Mouse (Mus musculus) neural tube, embryonic 12.5 days (tissue): ENCODE data around the gene Ttll10. TPM values are rescaled to one million over a fixed set of nuclear protein-coding genes. Genes with fewer than 3 reads are reported as not detected.

Experiments used
- ATAC-seq: fragments of 200-750 bp; cut with Nextera tagmentation; 2 replicates; pipeline ENCODE4 v1.8.0; 2017; ENCODE audit warnings: low read depth, mild to moderate bottlenecking, moderate TSS enrichment, moderate library complexity; ENCODE audit not compliant: low FRiP score
- H3K27ac ChIP-seq: fragments of 300-500 bp; sonication (generic); 2 replicates; pipeline ENCODE4 v1.5.1; 2016
- H3K27me3 ChIP-seq: fragments of 300-500 bp; sonication (generic); replicated peaks from 2 replicates; pipeline ENCODE4 v1.6.1; 2016; ENCODE audit warnings: mild to moderate bottlenecking
- H3K36me3 ChIP-seq: fragments of 300-500 bp; sonication (generic); 2 replicates; pipeline ENCODE4 v1.6.1; 2016; ENCODE audit warnings: mild to moderate bottlenecking
- H3K4me1 ChIP-seq: fragments of 300-500 bp; sonication (generic); 2 replicates; pipeline ENCODE4 v1.6.1; 2016
- H3K4me2 ChIP-seq: fragments of 300-500 bp; sonication (generic); replicated peaks from 2 replicates; pipeline ENCODE4 v1.6.1; 2016; ENCODE audit warnings: mild to moderate bottlenecking
- H3K4me3 ChIP-seq: fragments of 300-500 bp; sonication (generic); 2 replicates; pipeline ENCODE4 v1.5.1; 2016
- H3K9ac ChIP-seq: fragments of 300-500 bp; sonication (generic); 2 replicates; pipeline ENCODE4 v1.6.1; 2016; ENCODE audit warnings: mild to moderate bottlenecking
- H3K9me3 ChIP-seq: fragments of 300-500 bp; sonication (generic); 2 replicates; pipeline ENCODE4 v1.6.1; 2016; ENCODE audit warnings: mild to moderate bottlenecking
- WGBS: fragments of 180-500 bp; shearing (Covaris S2); methylation state at CpG from one replicate; pipeline ENCODE4 v1.1.7; 2016; 5-methylcytosine and 5-hydroxymethylcytosine counted together
- polyA plus RNA-seq: library from polyadenylated mRNA; unstranded; fragments of >200 nt; fragmentation: Nextera tagmentation; extraction: Ambion mirVana; gene quantifications from 2 replicates; pipeline ENCODE4 v1.2.1, GENCODE M21; 2016

Gene Ttll10
- polyA plus RNA-seq, 1 experiment from 2014 or later: 0.20 TPM

DNA sequence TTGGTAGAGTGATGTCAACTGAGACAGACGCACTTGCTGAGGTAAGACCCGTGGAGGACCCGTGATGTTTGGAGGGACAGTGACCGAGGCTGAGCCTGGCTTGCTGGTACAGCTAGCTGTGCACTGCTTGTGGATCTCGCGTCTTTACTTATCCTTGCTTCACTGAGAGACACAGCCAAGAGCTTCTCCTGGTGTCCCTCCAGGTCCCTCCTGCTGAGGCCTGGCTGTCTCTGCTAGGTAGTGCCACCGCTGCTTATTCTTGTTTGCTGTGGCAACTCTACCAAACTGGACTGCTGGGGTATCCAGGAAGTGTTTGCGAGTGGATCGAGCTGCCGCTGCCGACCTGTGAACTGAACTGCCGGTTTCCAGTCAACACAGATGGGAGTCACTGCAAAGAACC, 39.4 kb downstream of the Ttll10 start:
- ATAC-seq: no peak
- no peak overlapping the region for H3K9ac ChIP-seq
- no peaks in the 10 kb centered on the region for H3K27me3 ChIP-seq
- H3K4me2 ChIP-seq: no peak overlapping the region
- no peaks in the 10 kb centered on the region for H3K9me3 ChIP-seq
- H3K4me1 ChIP-seq: no peaks in the 10 kb centered on the region
- peaks cover 11% of the 10 kb centered on the region for H3K36me3 ChIP-seq
- no peak overlapping the region for H3K27ac ChIP-seq
- 92% methylated on average over 12 of the region's 12 CpGs for whole genome bisulfite sequencing
- H3K4me3 ChIP-seq: no peak overlapping the region

DNA sequence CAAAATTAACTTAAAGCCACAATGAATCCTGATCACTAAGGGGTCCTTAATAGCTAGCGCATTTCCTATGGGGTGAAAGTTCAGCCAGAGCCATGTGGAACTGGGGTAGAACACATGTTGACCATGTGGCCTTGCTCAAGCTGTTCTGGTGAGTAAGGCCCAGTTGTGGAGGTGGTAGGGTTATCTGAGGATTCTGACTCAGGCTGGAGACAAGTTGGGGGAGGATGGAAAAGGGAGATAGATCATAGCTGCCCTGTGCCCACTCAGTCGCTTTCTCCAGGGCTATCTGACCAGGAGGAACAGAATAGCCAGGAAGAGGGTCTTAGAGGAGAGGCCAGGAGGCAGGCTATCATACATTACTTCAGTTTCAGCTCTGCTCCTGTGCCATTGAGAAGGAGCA, 44.8 kb downstream of the Ttll10 start:
- H3K9ac ChIP-seq: no peak overlapping the region
- H3K4me3 ChIP-seq: no peak overlapping the region
- no peak overlapping the region for H3K27ac ChIP-seq
- no peaks in the 10 kb centered on the region for H3K27me3 ChIP-seq
- H3K4me1 ChIP-seq: no peaks in the 10 kb centered on the region
- no peak for ATAC-seq
- H3K9me3 ChIP-seq: no peaks in the 10 kb centered on the region
- H3K36me3 ChIP-seq: peaks cover 52% of the 10 kb centered on the region
- 90% methylated on average over 2 of the region's 2 CpGs for WGBS
- H3K4me2 ChIP-seq: no peak overlapping the region

DNA sequence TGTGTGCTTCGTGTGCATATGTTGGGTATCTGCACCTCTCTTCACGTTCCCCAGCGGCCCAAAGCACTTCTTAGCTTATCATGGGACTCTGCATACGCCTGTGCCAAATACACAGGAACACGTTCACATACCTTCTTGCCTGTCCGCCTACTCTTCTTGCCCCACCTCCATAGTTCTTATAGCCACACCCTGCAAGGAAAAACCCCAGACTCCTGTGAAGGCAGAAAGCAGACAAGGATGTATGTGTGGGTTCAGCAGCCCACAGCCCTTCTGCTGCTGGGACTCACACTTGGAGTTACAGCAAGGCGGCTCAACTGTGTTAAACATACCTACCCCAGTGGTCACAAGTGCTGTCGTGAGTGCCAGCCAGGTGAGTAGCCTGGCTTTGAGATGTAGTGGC, 45.6 kb downstream of the Ttll10 start, which contains the start of gene Tnfrsf4:
TSS of gene Tnfrsf4 (plus strand) at position 207 of the 400 bp plus-strand sequence.
- Histone ChIP-seq H3K4me2 (no peak within 1 kb of the TSS), H3K27me3 (no peaks in the 10 kb centered on the region), H3K4me1 (no peaks in the 10 kb centered on the region), H3K27ac (no peak within 1 kb of the TSS), H3K36me3 (peaks cover 60% of the 10 kb centered on the region), H3K9me3 (no peaks in the 10 kb centered on the region), H3K4me3 (no peak within 1 kb of the TSS), H3K9ac (no peak within 1 kb of the TSS)
- WGBS: 90% methylated on average over 8 of the region's 8 CpGs
- no peak for ATAC-seq

DNA sequence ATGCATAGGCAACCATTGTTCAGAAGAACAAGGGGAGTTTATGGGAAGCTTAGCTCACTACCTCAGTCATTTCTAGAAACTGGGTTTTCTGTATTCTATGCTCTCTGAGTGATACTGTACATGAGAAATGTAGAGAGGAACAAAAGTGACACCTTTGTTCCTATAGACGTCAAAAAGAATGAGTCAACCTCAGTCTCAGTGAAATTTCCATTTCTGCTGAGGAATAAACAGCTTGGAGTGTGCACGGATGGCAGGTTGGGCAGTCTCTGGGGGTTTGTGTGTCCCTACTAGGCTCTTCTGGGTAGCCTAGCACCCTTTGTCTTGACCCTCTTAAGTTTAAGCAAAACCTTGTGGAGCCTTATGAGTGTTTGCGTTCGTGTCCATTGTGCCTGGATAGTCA, 50.8 kb downstream of the Ttll10 start:
- Histone ChIP-seq H3K9me3 (no peaks in the 10 kb centered on the region), H3K27me3 (no peaks in the 10 kb centered on the region), H3K4me1 (no peaks in the 10 kb centered on the region), H3K9ac (no peak overlapping the region), H3K36me3 (peaks cover 92% of the 10 kb centered on the region), H3K4me2 (no peak overlapping the region), H3K4me3 (no peak overlapping the region), H3K27ac (no peak overlapping the region)
- 94% methylated on average over 4 of the region's 4 CpGs for whole genome bisulfite sequencing
- no peak for ATAC-seq

DNA sequence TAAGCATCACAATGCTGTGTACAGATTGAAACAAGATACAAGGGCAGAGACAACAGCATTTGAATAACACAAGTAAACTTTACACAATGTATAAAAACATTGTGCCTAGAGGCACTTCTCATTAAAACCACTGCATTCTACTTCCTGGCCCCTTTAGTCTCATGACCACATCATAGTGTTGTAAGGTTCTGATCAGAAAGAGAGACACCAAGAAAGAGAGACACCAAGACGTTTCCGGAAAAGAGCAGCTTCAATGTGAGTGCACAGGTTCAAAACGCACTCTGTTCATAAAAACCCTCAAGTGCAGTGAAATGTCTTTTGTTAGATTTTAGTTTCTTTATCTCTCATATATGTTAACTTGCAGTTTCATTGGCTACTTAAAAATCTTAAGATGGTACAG, 55.1 kb downstream of the Ttll10 start:
- WGBS: 97% methylated on average over 3 of the region's 3 CpGs
- Histone ChIP-seq H3K4me2 (no peak overlapping the region), H3K4me3 (no peak overlapping the region), H3K9me3 (no peaks in the 10 kb centered on the region), H3K27me3 (no peaks in the 10 kb centered on the region), H3K4me1 (no peaks in the 10 kb centered on the region), H3K27ac (no peak overlapping the region), H3K36me3 (peaks cover 92% of the 10 kb centered on the region), H3K9ac (no peak overlapping the region)
- ATAC-seq: no peak

DNA sequence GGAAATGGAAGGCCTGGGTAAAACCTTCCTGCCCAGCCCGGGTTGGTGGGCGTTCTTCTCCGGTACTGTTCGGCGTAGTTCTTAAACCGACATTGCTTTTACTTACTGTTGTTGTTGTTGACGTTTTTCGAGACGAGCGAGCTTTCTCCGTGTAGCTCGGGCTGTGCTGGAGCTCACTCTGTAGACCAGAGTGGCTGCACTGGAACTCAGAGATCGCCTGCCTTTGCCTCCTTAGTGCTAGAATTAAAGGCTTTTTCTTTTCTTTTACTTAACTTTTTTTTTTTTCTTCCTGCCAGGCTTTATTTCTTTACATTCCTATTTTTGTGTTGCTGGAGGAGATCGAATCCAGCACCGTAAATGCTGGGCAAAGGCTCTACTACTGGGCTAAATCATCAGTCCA, 65.6 kb downstream of the Ttll10 start:
- no peaks in the 10 kb centered on the region for H3K9me3 ChIP-seq
- peaks cover 24% of the 10 kb centered on the region for H3K4me1 ChIP-seq
- WGBS: 5% methylated on average over 15 of the region's 15 CpGs
- peak overlapping the region; percentile 81 for H3K4me3 ChIP-seq
- peaks cover 28% of the 10 kb centered on the region for H3K36me3 ChIP-seq
- ATAC-seq: no peak
- H3K9ac ChIP-seq: peak overlapping the region; percentile 83
- H3K27ac ChIP-seq: peak overlapping the region; percentile 64
- peak overlapping the region; percentile 78 for H3K4me2 ChIP-seq
- no peaks in the 10 kb centered on the region for H3K27me3 ChIP-seq

DNA sequence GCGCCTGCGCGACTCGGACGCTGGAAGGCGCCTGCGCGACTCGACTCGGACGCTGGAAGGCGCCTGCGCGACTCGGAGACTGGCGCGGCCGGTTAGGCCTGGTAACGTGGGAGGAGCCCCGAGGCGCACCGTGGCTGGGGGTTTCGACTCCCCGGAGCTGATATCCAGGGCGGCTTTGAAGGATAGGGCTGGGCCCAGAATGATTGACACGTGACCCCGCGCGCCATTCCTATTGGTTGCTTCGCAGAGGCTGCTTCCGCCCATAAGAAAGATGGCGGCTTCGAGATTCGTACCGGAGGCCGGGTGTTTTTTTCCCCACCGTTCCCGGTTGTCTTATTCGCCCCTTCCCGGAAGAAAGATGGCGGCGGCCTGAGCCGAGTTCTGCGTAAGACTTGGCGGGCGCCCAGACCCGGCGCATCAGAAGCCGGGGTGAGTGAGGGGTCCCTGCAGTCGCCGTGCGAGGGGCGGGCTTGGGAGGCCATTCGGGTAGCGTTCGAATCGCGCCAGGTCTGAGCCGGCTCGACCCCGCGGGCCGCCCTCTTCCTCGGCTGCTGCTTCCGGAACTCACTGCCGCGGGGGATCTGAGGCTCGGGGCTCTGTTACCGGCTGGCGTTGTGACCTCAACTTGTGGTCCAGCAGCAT, 66.2 kb downstream of the Ttll10 start:
- Histone ChIP-seq H3K27me3 (no peaks in the 10 kb centered on the region), H3K4me1 (peaks cover 24% of the 10 kb centered on the region), H3K9ac (peak overlapping the region; percentile 83), H3K4me2 (peak overlapping the region; percentile 78), H3K4me3 (peak overlapping the region; percentile 81), H3K9me3 (no peaks in the 10 kb centered on the region), H3K36me3 (peaks cover 24% of the 10 kb centered on the region), H3K27ac (peak overlapping the region; percentile 64)
- WGBS: under 1% methylated on average over 70 of the region's 70 CpGs
- peak; percentile 84 for ATAC-seq

DNA sequence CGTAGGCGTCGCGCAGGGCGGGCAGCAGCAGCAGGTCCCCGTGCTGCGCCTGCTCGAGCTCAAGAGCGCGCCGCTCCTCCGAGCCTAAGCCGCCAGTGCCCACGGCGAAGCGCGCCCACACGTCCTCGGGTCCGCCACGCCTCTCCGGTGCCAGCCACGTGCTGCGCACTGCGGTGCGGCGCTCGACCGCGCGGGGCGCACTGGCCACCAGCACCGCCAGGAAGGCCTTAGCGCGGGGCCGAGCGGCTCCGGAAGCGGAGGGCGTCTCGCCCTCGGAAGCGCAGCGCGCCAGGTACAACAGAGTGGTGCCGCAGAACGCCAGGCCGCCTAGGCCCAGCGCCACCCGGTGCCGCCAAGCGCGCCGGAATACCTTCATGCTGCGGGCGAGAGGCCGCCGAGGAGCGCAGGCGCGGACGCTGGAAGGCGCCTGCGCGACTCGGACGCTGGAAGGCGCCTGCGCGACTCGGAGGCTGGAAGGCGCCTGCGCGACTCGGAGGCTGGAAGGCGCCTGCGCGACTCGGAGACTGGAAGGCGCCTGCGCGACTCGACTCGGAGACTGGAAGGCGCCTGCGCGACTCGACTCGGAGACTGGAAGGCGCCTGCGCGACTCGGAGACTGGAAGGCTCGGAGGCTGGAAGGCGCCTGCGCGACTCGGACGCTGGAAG, 66.8 kb downstream of the Ttll10 start, which contains the start of the genes B3galt6 and Sdf4:
TSS of gene B3galt6 (minus strand) at position 409 of the 665 bp plus-strand sequence.
TSS of gene Sdf4 (plus strand) at position 632 of the 665 bp plus-strand sequence.
- Histone ChIP-seq H3K4me2 (peak within 1 kb of the TSS; percentile 99), H3K9me3 (no peaks in the 10 kb centered on the region), H3K4me1 (peaks cover 24% of the 10 kb centered on the region), H3K27ac (peak within 1 kb of the TSS; percentile 74), H3K27me3 (no peaks in the 10 kb centered on the region), H3K36me3 (peaks cover 17% of the 10 kb centered on the region), H3K4me3 (peak within 1 kb of the TSS; percentile 81), H3K9ac (peak within 1 kb of the TSS; percentile 83)
- ATAC-seq: peak; percentile 88
- under 1% methylated on average over 99 of the region's 99 CpGs for WGBS

DNA sequence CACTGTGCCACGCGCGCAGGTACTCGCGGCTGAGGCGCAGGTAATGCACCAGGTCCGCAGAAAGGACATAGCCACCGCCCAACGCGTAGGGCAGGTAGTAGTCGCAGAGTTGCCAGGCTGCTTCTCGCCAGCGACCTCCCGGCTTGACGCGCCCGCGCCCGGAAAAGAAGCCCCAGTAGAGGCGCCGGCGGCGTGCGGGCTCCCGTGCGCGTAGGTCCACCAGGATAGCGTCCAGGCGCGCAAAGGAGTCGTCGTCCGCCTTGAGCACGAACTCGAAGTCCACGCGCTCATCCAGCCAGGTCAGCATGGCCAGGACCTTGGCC, 67.3 kb downstream of the Ttll10 start:
- peak overlapping the region; percentile 74 for H3K27ac ChIP-seq
- 37% methylated on average over 37 of the region's 37 CpGs for WGBS
- H3K36me3 ChIP-seq: peaks cover 14% of the 10 kb centered on the region
- peak; percentile 14; the same call in 1 of the 2 replicates for ATAC-seq
- peaks cover 24% of the 10 kb centered on the region for H3K4me1 ChIP-seq
- peak overlapping the region; percentile 81 for H3K4me3 ChIP-seq
- H3K27me3 ChIP-seq: no peaks in the 10 kb centered on the region
- H3K9ac ChIP-seq: peak overlapping the region; percentile 67
- H3K9me3 ChIP-seq: no peaks in the 10 kb centered on the region
- H3K4me2 ChIP-seq: peak overlapping the region; percentile 99

DNA sequence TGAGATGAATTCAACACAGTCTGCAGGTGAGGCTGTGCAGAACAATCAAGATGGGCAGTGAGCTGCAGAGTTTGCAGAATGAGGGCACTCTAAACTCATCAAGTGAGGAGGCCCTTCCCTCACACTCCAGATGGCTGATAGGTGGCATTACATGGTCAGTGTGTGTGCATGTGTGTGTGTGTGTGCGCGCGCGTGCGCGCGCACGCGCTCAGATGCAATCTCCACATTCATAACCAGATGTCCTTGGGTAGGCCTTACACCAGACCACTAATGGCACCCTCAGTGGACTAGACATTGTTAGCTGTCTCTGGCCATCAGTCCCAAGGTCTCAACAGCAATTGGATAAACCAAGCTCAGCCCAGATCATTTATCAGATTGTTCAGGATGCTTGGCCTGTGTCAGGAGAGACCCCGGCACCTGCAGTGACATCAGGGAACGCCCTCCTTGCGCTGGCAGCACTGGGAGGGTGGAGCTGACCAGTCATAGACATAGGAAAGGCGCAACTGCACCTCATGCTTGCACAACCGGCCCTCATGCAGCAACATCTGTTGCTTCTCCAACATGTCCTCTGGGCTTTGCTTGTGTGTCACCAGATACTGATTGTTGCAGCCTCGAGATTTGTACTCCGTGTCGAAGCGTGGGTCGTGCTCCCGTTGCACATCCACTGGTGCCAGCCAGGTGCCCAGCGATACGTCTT, 67.9 kb downstream of the Ttll10 start:
- peak overlapping the region; percentile 99 for H3K4me2 ChIP-seq
- 90% methylated on average over 22 of the region's 22 CpGs for WGBS
- H3K9me3 ChIP-seq: no peaks in the 10 kb centered on the region
- H3K27ac ChIP-seq: no peak overlapping the region
- peak overlapping the region; percentile 67 for H3K9ac ChIP-seq
- no peaks in the 10 kb centered on the region for H3K27me3 ChIP-seq
- peak; percentile 8 for ATAC-seq
- peak overlapping the region; percentile 81 for H3K4me3 ChIP-seq
- H3K4me1 ChIP-seq: peaks cover 24% of the 10 kb centered on the region
- H3K36me3 ChIP-seq: peaks cover 8% of the 10 kb centered on the region
